Mouse (Mus musculus) kidney, adult 11 months (tissue): ENCODE measurements around the gene Plekhg3.

Experiments
- DNase-seq: peaks from one replicate; pipeline ENCODE4 v3.0.0; 2022

The Plekhg3 gene

GRCm38 (mm10) chr12:76554392-76554791, 23.7 kb downstream of the Plekhg3 start:
- DNase-seq = peak; percentile 75

GRCm38 (mm10) chr12:76554871-76555386, 24.2 kb downstream of the Plekhg3 start:
- no peak for DNase-seq

GRCm38 (mm10) chr12:76556187-76556586, 25.5 kb downstream of the Plekhg3 start:
- DNase-seq = peak; percentile 57

- peak; percentile 44 for DNase-seq
Observed at GRCm38 (mm10) chr12:76556745-76557389, 26.2 kb downstream of the Plekhg3 start.

DNA sequence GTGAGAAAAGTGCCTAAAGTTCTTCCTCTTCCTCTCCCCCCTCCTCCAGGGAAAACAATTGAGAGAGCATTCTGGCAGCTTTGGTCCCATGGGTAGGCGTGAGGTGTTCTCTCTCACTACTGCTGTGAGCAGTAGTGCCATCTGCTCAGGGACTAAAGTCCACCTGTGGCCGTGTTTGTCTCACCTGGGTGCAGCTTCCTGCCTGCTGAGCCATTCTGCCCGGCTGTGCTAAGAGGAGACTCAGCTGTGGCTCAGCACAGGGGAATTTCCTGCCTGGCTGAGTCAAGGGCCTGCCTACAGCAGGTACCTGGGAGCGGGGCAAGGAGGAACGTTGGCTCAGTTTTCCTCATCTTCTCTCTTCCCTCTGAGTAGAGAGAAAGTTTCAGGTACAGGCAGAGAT, 27.5 kb downstream of the Plekhg3 start:
- peak; percentile 80 for DNase-seq

GRCm38 (mm10) chr12:76562196-76562595, 31.5 kb downstream of the Plekhg3 start:
- no peak for DNase-seq

GRCm38 (mm10) chr12:76566284-76566683, 35.6 kb downstream of the Plekhg3 start:
- DNase-seq = no peak

DNA sequence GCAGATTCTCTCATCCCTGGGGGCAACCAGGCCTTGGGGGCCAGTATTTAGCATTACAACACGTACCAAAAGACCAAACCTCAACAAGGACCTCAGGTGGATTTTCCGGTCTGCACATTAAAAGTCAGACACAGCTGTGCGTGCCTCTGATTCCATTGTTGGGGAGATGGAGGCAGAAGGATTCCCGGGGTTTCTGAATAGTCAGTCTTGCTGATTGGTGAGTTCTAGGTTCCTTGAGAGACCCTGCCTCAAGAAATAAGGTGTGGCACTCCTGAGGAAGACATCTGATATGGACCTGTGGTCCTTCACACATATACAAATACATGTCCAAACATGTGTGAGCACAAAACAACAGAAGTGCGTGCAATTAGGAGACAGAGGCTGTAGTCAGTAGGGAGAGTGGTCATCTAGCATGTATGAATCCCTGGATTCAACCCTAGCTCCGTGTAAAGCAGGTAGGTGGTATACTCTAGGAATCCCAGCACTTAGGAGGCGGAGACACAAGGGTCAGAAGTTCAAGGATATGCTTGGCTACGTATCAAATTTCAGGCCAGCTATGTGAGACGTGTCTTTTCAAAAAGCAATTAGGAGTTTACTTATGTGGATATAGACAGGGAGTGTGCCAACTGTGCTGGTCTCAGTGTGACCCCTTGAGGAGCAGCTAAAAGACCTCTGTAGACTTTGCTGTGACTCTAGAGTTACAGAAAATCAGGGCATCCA, 39.7 kb downstream of the Plekhg3 start:
- no peak for DNase-seq

- DNase-seq = peak; percentile 83
Observed at GRCm38 (mm10) chr12:76571266-76571665, 40.6 kb downstream of the Plekhg3 start.

DNA sequence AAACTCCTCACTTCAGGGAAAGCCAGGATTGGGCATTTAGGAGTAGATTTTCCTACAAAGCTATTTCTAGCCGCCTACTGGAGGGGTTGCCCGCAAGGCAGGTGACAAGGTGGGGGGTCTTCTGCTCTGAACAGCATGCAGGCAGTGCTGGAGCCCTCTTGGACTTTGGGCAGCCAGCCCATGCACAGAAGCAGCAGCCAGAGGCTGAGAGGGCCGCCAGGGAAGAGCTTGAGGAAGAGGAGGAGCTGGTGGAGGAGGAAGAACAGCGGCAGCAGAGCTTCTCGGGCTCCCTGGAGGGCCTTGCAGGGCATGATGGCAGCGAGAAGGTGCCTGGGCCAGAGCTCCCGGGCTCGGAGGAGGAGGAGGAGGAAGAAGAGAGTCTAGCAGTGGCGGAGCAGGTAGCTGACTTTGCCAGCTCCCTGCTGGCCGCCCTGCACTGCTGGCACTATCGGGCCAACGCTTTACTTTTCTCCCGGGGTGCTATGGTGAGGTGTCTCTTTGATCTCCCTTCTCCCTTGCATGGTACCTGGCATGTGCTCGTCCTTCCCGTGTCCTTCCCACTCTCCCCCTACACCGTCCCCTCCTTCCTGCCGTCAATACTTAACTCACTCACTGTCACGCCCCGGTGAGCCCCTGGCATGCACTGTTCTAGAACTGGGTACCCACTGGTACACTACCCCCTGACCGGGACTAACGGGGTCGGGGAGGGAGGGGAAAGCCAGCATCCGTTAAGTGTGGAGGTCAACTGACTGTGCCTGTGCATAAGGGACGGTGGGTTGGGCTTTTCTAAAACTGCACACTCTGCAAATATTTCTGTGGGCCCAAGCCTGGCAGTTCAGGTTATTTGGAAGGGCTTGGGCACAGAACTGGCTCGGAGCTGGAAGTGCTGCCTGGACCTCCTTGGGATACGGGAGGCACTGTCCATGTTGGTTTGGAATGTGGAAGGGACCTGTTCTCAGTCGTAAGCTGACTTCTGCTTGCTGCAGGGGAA, 41.9 kb downstream of the Plekhg3 start:
- peak; percentile 98 for DNase-seq

- peak; percentile 77 for DNase-seq
Observed at GRCm38 (mm10) chr12:76573381-76573780, 42.7 kb downstream of the Plekhg3 start.

DNA sequence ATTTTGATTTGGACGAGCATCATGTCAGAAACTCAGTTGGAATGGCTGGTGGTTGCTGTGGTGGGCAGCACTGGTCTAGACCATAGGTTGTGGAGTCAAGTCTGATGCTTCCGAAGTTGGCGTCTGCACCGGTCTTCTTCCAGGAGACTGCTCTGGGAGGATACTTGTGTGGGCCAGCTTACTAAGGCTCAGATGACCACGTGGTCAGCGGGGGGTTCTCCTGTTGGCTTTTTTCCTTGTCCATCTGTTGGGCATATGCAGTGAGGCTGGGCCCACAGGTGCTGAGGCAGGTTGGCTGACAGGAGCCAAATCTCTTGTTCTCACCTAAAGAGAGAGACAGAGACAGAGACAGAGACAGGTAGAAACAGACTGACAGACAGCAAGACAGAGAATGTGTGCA, 44.1 kb downstream of the Plekhg3 start:
- DNase-seq = no peak

DNA sequence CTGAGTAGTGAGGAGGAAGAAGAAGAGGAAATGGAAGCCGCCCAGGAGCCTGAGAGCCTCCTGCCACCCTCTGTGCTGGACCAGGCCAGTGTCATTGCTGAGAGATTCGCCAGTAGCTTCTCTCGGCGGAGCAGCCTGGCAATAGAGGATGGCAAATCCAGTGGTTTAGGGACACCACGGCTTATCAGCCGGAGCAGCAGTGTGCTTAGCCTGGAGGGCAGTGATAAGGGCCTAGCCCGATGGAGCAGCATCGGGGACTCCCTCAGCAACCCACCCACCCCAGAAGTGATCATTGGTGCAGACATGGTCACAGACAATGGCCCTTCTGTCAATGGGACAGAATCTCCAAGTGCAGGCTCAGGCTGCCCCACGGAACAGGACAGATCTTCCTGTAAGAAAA, 45.4 kb downstream of the Plekhg3 start:
- DNase-seq = no peak

DNA sequence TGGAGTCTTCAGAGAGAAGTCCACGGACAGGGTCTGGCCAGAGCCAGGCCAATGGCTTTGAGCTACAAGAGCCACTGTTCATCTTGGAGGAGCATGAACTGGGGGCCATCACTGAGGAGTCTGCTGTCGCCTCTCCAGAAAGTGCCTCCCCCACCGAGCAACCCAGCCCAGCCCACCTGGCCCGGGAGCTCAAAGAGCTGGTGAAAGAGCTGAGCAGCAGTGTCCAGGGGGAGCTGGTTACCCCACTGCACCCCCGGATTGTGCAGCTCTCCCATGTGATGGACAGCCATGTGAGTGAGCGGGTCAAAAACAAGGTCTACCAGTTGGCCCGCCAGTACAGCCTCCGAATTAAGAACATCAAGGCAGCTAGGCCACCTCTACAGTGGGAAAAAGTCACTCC, 46.1 kb downstream of the Plekhg3 start:
- no peak for DNase-seq

- no peak for DNase-seq
Observed at GRCm38 (mm10) chr12:76577858-76578257, 47.2 kb downstream of the Plekhg3 start.

DNA sequence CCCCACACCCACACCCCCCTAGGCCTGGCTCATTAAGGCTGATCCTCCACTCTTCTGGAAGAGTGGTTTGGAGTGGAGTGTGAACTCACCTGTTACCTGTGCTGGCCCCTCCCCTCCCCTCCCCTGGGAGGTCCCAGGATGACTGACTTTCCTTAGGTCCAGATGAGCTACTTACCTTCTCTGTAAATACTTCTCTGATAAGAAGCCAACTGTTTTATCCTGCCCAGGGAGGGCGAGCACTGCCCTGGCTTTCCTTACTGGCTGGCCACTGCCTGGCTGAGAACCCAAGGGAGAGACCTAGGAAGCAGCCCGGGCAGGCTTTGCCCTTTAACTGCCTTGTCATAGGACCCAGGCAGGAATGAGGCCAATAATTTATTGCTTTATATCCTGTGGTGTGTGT, 47.8 kb downstream of the Plekhg3 start:
- peak; percentile 49 for DNase-seq

- DNase-seq = no peak
Observed at GRCm38 (mm10) chr12:76579806-76580205, 49.1 kb downstream of the Plekhg3 start.

GRCm38 (mm10) chr12:76582139-76582538, 51.4 kb downstream of the Plekhg3 start:
- peak; percentile 50 for DNase-seq

GRCm38 (mm10) chr12:76582841-76583240, 52.1 kb downstream of the Plekhg3 start:
- peak; percentile 62 for DNase-seq

DNA sequence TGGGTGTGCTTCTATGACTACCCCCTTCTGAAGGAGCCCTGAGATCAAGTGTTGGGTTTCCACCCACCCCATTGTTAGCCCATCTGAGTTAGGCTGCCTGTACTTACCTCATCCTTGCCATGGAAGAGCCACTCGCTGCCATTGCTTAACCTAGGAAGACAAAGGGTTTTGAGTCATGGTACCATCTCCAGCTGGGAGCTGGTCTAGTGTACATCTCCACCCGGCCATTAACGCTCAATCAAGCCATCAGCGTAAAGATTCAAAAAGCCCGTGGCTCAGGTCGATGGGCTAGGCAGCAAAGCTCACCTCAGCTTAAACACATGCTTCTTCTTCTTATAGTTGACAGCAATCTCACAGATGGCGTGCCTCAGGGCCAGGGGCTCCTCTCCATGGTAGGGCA, 52.8 kb downstream of the Plekhg3 start:
- DNase-seq = no peak

- no peak for DNase-seq
Observed at GRCm38 (mm10) chr12:76585028-76585427, 54.3 kb downstream of the Plekhg3 start.

- no peak for DNase-seq
Observed at GRCm38 (mm10) chr12:76587357-76587756, 56.7 kb downstream of the Plekhg3 start.

GRCm38 (mm10) chr12:76589531-76589930, 58.8 kb downstream of the Plekhg3 start:
- DNase-seq = peak; percentile 21
